Mouse (Mus musculus): Measurements from ENCODE around the gene Aebp2.
"Not testable (repeated sequence)": the region's sequence is repeated elsewhere in the genome, so short reads cannot be mapped to it uniquely, and the experiment has no call there.

DNA sequence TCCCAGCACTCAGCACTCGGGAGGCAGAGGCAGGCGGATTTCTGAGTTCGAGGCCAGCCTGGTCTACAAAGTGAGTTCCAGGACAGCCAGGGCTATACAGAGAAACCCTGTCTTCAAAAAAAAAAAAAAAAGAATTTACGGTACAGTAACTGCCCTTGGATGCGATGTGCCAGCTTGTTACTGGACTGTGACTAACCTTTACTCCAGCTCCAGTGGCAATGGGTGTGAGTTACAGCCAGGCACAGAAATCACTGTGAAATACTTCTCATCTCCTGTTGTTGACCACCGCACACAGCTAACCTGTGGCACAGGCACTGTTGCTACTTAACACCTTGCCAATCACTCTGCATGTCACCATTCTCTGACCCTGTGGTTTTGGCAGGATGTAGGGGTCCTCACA, 26.9 kb upstream of the Aebp2 start:
- TF ChIP-seq CTCF, EP300 (IDR thresholded peaks at IDR 0.05; ENCODE audit: low read depth): not testable (repeated sequence)

Measured in heart, postnatal 0 days (tissue).